Mouse (Mus musculus): Measurements from ENCODE around the gene Il11.

Il11 gene

GRCm38 (mm10) chr7:4788499-4789435 lies 6.1 kb upstream of the Il11 start:
- DNase-seq (ENCODE audit: low spot score in 2 of 2), result peak; percentile 21 to 27

GRCm38 (mm10) chr7:4783667-4784268 lies 1.1 kb upstream of the Il11 start:
- DNase-seq (ENCODE audit: low spot score in 2 of 2), result no peak

GRCm38 (mm10) chr7:4782130-4782529 lies 529 bp downstream of the Il11 start:
- no peak for DNase-seq (ENCODE audit: low spot score in 2 of 2)

GRCm38 (mm10) chr7:4779921-4780320 lies 2.7 kb downstream of the Il11 start:
- DNase-seq (ENCODE audit: low spot score in 2 of 2), result peak in 1 of 2 experiments; percentile 11

- no peak for DNase-seq (ENCODE audit: low spot score in 2 of 2)
These were observed 4.6 kb downstream of the Il11 start for GRCm38 (mm10) chr7:4777851-4778637.

GRCm38 (mm10) chr7:4776861-4777830 lies 5.5 kb downstream of the Il11 start:
- peak in 1 of 2 experiments; percentile 16 for DNase-seq (ENCODE audit: low spot score in 2 of 2)

- no peak for DNase-seq (ENCODE audit: low spot score in 2 of 2)
These were observed 6.5 kb downstream of the Il11 start for GRCm38 (mm10) chr7:4776131-4776530.

GRCm38 (mm10) chr7:4771202-4771601 lies 11.5 kb downstream of the Il11 start, which contains the start of gene Fam71e2:
Gene Fam71e2, minus strand, starts transcription at chr7:4771302.
- no peak for DNase-seq (ENCODE audit: low spot score in 2 of 2)

- DNase-seq (ENCODE audit: low spot score in 2 of 2), result no peak
These were observed 17.5 kb downstream of the Il11 start for GRCm38 (mm10) chr7:4764946-4765710.

GRCm38 (mm10) chr7:4759670-4760069 lies 23.0 kb downstream of the Il11 start:
- no peak for DNase-seq (ENCODE audit: low spot score in 2 of 2)

GRCm38 (mm10) chr7:4752821-4753570 lies 29.7 kb downstream of the Il11 start, which contains the start of gene Cox6b2:
Gene Cox6b2, minus strand, starts transcription at chr7:4753094.
- peak; percentile 60 to 65 for DNase-seq (ENCODE audit: low spot score in 2 of 2)

- DNase-seq (ENCODE audit: low spot score in 2 of 2), result no peak
These were observed 30.5 kb downstream of the Il11 start for GRCm38 (mm10) chr7:4751971-4752820.

GRCm38 (mm10) chr7:4749169-4749568 lies 33.5 kb downstream of the Il11 start:
- DNase-seq (ENCODE audit: low spot score in 2 of 2), result no peak

- no peak for DNase-seq (ENCODE audit: low spot score in 2 of 2)
These were observed 34.3 kb downstream of the Il11 start for GRCm38 (mm10) chr7:4748321-4748720.

- DNase-seq (ENCODE audit: low spot score in 2 of 2), result no peak
These were observed 35.3 kb downstream of the Il11 start for GRCm38 (mm10) chr7:4747156-4747899.

GRCm38 (mm10) chr7:4746326-4746980 lies 36.2 kb downstream of the Il11 start:
- DNase-seq (ENCODE audit: low spot score in 2 of 2), result no peak

GRCm38 (mm10) chr7:4744886-4745285 lies 37.8 kb downstream of the Il11 start:
- DNase-seq (ENCODE audit: low spot score in 2 of 2), result no peak
